Mouse (Mus musculus) R1 (cell line): Measurements from ENCODE around the gene Tmem120a.

Experiments used
- DNase-seq: peaks from one replicate; pipeline ENCODE4 v3.0.0-alpha.2; 2018; ENCODE audit warnings: low read depth, low spot score

The Tmem120a gene

DNA sequence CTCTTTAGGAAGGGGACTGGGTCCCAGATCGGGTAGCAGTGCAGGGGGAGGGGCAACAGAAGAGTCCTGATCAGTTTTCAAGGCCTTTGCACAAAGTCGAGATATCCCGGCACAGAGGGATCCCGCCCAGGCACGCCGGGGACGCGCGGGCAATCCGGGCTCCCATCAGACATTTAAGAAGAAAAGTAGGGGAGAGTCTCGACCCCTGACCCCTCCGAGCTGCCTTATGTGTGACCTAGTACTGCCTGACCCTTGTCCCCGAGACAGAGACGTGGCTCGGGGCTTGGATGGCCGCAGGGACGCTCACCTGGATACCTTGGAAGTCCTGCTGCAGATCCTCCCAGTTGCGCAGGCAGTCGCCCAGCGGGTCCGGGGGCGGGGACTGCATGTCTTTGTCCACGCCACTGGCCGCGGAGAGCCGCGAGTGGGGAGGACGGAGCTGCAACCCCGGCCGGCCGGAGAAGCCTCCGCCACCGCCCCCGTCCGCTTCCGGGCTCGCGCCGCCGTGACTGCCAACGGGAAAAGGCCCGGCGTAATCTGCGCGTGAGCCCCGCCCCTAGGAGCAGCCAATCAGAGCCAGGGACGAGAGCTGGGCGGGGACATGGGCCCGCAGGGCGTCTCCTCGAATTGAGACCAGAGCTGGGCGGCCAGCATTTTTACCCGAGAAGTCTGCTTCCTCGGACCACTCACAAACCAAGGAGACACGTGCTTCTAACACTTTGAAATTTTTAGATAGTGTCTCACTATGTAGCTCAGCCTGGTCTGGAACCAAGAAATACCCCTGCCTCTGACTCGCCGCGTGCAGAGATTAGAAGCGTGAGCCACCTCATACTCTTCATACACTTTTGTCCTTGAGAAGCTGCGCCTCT, at the start of gene Tmem120a:
TSS of gene Tmem120a (minus strand) at position 708 of the 869 bp plus-strand sequence.
- DNase-seq: peak; percentile 92

DNA sequence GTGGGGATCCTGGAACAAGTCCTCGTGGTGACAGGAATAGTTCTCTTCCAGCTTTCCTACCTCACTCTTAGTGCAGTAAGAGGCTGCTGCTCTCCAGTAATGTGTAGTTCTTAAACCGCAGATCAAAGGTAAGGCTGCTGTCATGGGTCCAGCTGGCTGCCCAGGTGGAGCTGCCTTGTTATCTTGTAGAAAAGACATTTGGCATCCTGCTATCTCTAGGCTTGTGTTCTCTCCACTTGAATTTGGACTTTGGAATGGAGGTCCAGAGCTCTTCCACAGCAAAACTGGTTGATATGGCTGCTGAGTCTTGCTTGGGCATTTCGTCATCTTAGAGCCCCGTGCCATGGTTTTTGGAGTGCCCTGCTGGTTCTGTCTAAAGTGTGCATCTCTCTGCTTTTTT, 38.7 kb upstream of the Tmem120a start:
- DNase-seq: no peak

DNA sequence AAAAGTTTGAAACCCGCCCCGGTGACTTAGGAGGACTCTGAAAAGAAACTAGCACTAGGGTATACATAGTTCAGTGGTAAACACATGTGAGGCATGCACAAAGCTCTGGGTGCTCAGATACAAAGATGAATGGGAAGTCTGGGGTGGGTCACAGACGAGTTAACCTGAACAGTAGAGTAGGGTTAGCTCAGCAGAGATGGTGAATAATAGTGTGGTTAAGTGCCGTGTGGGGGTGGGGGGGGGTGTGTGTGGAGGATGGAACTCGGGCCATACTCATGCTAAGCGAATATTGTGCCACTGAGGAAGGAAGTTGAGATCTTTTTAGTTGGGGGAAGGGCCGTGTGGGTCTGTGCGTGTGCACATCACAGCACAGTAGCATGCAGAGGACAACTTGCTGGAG, 36.1 kb upstream of the Tmem120a start:
- DNase-seq: no peak

DNA sequence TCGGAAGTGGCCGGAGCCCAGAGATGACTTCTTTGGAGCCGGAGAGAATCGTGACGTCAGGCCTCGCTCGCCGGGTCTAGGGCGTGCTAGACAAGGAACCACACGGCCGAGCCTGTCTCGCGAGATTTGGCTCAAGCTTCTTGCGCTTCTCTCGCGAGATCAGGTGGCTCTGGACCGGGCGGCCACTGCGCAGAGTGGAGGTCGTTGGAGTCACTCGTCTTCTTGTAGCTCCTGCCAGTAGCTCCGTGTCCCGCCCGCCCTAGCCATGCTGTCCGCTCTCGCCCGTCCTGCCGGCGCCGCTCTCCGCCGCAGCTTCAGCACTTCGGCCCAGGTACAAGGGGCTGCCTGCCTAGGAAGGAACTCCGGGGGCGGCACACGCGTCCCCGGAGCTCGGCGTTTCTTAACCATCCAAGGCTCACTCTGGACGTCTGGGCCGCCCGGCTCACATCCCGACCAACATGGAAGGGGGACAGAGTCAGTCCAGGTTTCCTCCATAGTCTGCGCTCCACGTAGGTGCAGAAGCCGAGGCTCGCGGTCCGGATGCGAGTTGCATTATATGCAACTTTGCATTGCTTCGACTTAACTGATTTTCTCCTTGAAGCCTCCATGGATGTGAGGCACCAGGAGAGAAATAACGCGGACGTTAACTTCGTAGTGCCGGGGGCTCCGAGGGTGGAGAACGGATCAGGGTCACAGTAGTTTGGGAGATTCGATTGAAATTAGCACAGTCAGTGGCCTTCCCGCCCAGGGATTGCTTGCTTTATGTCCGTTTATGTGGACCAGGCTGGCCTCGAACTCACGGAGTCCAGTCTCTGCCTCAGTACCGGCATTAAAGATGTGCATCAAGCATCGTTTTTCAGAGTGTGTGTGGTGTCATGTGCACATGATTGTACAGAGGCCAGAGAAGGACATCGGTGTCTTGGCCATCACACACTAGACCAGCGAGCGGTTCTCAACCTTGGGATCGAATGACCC, 34.5 kb upstream of the Tmem120a start, which contains the start of gene Mdh2:
TSS of gene Mdh2 (plus strand) at position 10 of the 975 bp plus-strand sequence.
- DNase-seq: peak; percentile 100

DNA sequence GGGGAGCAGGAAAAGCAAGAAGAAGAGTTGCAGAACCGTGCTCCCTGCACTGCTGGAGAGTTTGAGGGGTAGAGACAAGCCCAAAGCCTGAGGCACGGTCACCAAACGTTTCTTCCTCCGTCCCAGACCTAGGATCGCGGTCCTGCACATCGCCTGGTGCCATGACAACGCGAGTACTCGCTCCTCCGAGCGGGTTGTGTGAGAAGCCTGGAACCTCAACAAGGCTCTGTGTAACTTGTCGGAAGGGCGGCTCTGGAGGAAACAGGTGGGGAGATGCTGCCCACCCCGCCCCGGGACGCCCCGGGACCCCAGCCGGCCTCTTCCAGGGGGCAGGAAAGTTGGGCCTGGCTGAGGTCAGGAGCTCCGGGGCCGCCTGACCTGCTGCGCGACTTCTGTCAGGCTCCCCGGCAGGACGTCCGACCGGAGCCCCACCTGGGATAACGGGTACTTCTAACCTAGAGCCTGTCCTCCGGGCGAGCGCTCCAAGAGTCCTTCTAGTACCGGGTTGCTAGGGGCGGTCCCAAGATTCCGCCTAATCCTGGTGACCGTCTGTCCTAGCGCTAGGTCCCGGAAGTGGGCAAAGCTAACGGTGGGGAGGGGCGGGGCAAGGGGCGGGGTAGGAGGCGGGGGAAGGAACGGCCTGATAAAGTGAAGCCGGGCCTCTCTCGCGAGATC, 33.7 kb upstream of the Tmem120a start, which contains the start of gene Styxl1:
TSS of gene Styxl1 (minus strand) at position 590 of the 675 bp plus-strand sequence.
- DNase-seq: peak; percentile 83

DNA sequence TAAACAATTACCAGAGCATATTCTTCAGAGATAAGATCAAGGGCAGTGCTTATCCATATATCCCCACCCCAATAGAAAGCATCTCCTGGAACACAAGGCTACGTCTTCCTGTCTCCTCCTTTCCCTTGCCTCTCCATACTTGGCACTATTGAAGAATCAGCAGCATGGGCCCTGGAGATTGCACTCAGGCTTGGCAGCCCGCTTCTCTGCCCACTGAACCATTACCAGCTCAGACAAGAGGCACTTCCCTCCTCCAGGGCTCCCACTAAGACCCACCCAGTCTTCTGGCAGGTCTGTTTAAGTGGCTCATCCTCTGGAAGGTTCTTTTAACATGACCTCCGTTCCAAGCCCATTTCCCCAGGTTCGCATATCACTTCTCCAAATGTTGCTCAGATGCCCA, 32.3 kb upstream of the Tmem120a start:
- DNase-seq: no peak

DNA sequence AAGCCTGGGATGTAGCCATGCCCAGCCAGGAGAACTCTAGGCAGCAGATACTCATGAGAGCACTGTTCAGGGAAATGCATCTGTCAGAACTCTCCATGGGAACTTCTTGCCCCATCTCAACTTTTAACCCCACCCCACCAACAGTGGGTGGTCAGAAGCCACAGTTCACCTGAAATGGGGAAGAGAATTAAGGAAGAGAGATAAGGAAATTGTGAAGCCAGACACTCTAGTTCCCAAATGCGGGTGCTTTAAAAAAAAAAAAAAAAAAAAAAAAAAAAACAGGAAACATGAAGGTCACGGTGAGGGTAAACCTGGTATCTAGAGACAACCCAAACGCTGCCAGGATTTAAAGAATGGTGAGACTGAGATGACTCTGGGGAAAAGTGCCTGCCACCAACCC, 28.3 kb upstream of the Tmem120a start:
- DNase-seq: no peak

DNA sequence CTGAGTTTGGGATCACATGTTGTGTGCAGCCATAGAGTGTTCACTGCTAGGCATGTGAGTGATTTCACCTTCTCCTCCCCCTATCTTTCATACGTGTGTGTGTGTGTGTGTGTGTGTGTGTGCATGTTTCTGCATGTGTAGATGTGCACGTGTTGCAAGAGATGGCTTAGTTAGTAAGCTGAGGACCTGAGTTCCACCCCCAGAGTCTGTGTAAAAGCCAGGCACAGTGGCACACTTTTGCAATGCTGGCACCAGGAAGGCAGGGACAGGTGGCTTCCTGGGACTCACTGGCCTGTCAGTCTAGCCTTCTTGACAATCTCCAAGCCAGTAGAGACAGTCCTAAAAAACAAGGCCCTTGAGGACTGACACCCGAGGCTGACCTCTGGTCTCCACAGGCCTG, 20.7 kb upstream of the Tmem120a start:
- DNase-seq: no peak

DNA sequence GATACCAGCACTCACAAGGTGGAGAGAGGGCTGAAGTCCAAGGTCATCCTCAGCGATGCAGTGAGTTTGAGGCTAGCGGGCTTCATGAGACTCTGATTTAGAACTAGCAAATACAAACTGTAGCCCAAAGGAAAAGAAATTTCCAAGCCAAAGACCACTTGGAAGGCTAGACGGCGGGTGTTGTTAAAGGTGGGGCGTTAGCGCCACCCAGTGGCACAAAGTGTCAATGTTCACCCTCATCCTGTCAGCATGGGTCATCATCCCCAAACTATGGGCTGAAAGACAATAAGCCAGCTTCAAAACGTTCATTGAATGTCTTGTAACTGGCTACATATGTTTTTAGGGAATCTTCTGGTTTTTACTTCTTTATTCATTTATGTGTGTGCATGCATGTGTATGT, 19.3 kb upstream of the Tmem120a start:
- peak; percentile 68 for DNase-seq

DNA sequence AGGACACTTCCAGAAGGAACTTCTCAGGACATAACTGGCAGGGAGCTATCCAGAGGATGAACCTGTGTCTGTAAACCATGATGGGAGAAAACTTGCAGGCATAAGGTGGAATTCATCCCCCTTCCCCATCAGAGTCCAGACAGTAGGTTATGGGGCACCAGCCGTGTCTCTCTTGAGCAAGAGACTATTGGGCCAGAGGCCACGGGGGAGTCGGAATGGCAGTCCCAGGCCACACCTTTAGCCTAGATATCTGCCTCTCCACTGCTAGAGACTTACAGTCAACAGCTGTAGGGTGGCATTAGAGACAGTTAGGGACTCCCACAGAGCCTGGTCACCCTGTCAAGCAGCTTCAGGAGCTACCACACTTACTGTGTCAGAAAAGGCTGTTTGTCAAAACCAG, 17.6 kb upstream of the Tmem120a start:
- no peak for DNase-seq

DNA sequence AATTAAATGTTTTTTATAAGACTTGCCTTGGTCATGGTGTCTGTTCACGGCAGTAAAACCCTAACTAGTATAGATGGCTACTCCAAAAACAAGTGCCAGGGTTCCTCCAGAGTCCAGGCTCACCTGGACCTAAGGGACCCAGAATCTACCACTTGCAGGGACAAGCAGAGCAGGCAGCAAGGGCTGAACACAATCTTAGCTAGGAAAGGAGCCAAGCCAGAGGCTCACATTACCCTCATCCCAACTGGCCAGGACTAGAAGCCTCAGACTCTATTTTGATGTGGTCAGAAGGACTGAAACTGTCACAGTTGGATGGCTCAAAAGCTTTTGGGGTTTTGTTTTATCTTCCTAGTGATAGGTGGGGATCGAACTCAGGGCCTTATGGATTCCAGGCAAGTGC, 7.3 kb upstream of the Tmem120a start:
- no peak for DNase-seq

DNA sequence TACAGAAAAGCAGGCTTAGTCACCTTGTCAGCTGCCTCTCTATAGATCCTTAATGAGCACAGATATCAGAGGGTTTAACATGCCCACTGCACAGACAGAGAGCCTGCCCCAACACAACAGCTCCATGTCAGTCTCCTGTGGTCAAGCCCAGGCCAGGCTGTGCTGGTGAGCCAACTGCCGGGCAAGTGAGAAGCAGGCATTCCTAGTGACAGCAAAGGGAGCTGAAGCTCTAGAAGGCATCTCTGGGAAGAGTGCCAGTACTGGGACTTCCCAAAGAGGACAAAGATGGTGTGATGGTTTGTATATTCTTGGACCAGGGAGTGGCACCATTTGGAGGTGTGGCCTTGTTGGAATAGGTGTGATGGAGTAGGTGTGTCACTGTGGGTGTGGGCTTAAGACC, 6.8 kb upstream of the Tmem120a start:
- DNase-seq: no peak

DNA sequence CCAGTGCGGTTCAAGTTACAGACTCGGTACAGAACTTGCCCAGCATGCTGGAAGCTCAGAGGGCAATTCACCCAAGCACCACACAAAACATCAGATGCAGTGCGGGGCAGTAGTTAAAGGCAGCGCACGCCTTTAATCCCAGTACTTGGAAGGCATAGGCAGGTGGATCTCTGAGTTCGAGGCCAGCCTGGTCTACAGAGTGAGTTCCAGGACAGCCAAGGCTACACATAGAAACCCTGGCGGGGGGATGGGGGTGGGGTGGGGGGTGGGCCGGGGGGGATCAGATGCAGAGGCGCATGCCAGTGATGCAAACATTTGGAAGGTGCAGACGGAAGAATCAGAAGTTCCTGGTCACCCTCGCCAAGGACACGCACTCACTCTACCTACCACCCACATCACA, 494 bp upstream of the Tmem120a start:
- no peak for DNase-seq

DNA sequence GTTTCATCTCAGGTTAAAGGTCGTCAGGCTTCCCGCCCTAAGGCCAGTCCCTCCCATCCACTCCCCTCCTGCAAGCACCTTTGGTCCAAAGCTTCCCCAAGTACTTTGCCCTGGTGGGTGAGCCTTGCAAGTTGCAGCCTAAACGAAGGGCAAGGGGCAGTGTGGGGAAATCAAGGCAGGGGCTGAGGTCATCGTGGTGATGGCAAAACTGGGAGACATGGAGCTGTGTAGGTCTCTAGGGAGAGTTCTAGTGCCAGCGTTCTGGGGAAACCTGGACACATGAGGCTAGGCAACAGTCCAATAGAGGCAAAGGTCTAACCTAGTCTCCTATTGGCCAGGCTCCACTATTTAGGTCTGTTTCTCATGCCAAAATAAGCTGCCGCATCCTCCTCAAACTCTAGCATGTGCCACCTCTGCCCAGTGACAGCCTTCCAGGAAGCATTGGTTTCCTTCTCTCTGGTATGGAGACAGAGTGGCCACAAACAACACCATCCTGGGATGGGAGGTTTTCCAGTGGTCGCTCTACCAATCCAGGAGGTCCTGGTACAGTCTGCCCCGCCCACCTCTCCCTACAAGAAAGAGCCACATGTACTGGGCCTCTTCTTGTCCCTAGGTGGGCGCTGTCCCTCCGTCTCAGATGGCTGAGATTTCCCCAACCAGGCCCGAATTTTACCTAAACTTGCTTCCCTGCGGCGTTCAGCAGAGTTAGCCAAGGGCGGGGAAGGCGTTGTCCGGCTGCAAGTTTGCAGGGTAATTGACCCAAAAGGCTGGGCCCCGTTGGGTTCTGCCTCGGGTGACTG, 1.1 kb downstream of the Tmem120a start:
- peak; percentile 62 for DNase-seq

DNA sequence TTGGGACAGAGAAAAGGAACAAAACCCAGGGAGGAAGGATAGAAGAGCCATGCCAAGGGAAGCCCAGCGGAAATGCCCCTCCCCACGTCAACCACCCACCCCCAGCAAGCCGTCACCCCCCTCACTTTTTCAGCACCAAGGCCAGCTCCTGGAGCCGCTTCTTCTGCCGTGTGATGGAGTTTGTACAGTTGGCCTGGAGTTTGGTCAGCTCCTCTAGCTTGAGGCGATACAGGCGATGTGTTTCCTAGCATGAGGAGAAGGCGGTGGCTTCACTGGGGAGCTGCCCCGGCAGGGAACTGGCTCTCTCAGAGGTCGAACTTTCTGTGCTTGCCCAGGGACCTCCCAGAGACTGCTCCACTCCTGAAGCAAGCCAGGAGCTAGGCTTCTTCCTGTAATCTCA, 2.1 kb downstream of the Tmem120a start:
- peak; percentile 48 for DNase-seq

DNA sequence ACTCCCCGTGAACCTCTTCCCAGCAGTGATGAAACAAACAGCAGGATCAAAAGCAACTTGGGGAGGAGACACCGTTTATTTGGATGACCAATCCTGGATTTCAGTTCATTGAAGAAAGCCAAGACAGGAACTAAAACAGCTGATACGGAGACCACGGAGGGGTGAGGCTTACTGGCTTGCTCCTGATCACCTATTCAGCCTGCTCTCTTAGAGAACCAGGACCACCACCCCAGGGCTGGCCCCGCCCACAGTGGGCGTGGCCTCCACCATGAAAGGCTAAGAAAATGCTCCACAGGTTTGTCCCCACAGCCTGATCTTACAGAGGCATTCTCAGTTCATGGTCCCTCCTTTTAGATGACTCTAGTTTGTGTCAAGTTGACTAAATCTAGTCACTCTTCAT, 6.0 kb downstream of the Tmem120a start:
- peak; percentile 74 for DNase-seq

DNA sequence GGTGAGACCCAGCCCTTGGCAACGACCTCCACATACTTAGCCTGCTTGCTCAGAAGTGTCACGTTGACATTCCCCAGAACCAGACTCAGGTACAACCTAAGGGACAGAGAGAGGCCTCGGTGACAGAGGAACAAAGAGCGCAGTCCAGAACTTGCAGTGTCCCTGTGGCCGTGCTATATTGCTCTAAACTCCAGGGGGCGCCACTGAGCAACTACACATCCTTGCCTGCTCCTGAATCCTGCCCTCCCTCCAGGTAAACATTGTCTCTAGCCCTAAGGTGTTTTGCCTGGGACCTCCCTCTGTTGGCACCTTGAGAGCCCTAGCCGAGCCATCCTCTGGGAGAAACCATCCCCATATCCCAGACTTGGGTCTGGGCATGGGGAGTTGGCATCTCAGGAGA, 7.1 kb downstream of the Tmem120a start:
- DNase-seq: peak; percentile 62

DNA sequence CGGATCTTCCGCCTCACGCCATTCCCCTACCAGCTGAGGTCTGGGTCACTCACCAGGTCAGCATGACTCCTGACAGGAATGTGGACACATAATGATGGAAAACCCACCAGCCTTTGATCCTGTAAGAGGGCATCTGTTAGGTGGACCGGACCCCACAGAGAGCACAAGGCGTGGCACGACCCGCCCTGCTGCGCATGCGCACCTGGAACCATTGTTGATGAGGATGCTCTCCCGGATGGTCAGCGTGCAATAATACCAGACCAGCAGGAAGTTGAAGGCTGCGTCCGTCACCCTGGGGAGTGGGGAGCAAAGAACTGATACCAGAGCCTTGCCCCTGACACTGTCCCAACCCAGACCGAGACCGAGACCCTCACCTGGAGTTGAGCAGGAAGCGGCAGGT, 7.7 kb downstream of the Tmem120a start:
- DNase-seq: peak; percentile 33

DNA sequence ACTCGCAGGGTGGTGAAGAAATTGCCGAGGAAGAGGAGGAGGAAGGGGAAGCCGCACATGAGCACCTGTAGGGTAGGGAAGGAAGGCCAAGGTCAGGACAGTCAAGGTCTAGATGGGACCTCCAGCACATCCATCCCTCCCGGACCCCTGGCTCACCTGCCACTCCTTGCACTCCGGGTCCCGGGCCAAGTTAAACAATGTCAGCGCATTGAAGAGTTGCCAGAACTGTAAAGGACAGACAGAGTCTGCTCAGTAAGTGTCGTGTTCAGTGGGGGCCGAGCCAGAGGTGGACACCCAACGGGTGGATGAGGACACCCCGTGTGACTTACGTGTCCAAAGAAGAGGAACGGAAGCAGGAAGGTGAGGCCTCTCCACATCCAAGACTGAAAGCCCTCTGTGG, 8.5 kb downstream of the Tmem120a start:
- DNase-seq: no peak

DNA sequence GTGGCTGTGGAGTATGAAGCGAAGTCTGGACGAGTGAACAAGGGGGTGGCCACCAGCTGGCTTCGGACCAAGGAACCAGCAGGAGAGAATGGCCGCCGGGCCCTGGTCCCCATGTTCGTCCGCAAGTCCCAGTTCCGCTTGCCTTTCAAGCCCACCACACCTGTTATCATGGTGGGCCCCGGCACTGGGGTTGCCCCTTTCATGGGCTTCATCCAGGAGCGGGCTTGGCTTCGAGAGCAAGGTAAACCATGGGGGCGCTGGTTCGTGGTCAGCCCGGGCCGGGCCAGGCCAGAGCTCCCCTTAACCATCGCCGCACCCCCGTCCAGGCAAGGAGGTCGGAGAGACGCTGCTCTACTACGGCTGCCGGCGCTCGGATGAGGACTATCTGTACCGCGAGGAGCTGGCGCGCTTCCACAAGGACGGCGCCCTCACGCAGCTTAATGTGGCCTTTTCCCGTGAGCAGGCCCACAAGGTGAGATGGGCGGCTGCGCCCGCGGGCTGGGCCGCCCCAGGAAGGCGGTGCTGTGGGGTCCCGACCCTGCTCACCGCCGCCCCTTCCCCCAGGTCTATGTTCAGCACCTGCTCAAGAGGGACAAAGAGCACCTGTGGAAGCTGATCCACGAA, 10.1 kb downstream of the Tmem120a start:
- no peak for DNase-seq
